Mouse (Mus musculus) limb, embryonic 14.5 days (tissue): ENCODE results near the gene Il21r. TPM values are rescaled to one million over a fixed set of nuclear protein-coding genes. Genes with fewer than 3 reads are reported as not detected.
A peak's percentile ranks its signal among the peaks of the same experiment; 100 is the strongest.

Experiments used
- ATAC-seq: fragments of 200-750 bp; cut with Nextera tagmentation; 2 replicates; pipeline ENCODE4 v1.8.0; 2017; ENCODE audit warnings: low read depth, moderate number of reproducible peaks, moderate TSS enrichment; ENCODE audit not compliant: low FRiP score
- DNase-seq: peaks from one replicate; pipeline ENCODE4 v3.0.0-alpha.2; 2015; ENCODE audit warnings: low spot score
- H3K27ac ChIP-seq: fragments of 300-500 bp; sonication (generic); replicated peaks from 2 replicates; pipeline ENCODE4 v1.5.1; 2014; ENCODE audit warnings: low read depth, mild to moderate bottlenecking, low read length, moderate library complexity, mixed read lengths
- H3K27me3 ChIP-seq: fragments of 300-500 bp; sonication (generic); 2 replicates; pipeline ENCODE4 v1.6.1; 2014; ENCODE audit warnings: low read length, mixed read lengths; ENCODE audit not compliant: control insufficient read depth, insufficient read depth
- H3K36me3 ChIP-seq: fragments of 300-500 bp; sonication (generic); 2 replicates; pipeline ENCODE4 v1.6.1; 2014; ENCODE audit warnings: mild to moderate bottlenecking, low read length, moderate library complexity, mixed read lengths; ENCODE audit not compliant: control insufficient read depth, insufficient read depth
- H3K4me1 ChIP-seq: fragments of 300-500 bp; sonication (generic); 2 replicates; pipeline ENCODE4 v1.6.1; 2014; ENCODE audit warnings: antibody characterized with exemption, low read length, mixed read lengths; ENCODE audit not compliant: control insufficient read depth, insufficient read depth
- H3K4me2 ChIP-seq: fragments of 300-500 bp; sonication (generic); replicated peaks from 2 replicates; pipeline ENCODE4 v1.6.1; 2014; ENCODE audit warnings: low read depth, mild to moderate bottlenecking, low read length, moderate library complexity; ENCODE audit not compliant: severe bottlenecking
- H3K4me3 ChIP-seq: fragments of 300-500 bp; sonication (generic); replicated peaks from 2 replicates; pipeline ENCODE4 v1.5.1; 2014; ENCODE audit warnings: low read length
- H3K9ac ChIP-seq: fragments of 300-500 bp; sonication (generic); 2 replicates; pipeline ENCODE4 v1.6.1; 2014; ENCODE audit warnings: mild to moderate bottlenecking, low read depth, low read length, moderate library complexity; ENCODE audit not compliant: severe bottlenecking
- H3K9me3 ChIP-seq: fragments of 300-500 bp; sonication (generic); 2 replicates; pipeline ENCODE4 v1.6.1; 2016; ENCODE audit warnings: low read length; ENCODE audit not compliant: control insufficient read depth
- POLR2A ChIP-seq: fragments of 200-500 bp; IDR thresholded peaks from 2 replicates; pipeline ENCODE4 v1.8.0; 2012; ENCODE audit warnings: inconsistent platforms, mild to moderate bottlenecking, moderate library complexity, borderline replicate concordance; ENCODE audit not compliant: insufficient read depth, insufficient read length; ENCODE audit errors: extremely low read depth
- WGBS: fragments of 180-500 bp; shearing (Covaris S2); extraction: QIAGEN DNeasy Blood & Tissue Kit; methylation state at CpG from one replicate; pipeline ENCODE4 v1.1.7; 2014; 5-methylcytosine and 5-hydroxymethylcytosine counted together
- polyA plus RNA-seq, 2 experiments: library from polyadenylated mRNA; depleted of rRNA in 1 of 2; stranded (reverse) in 1 of 2; unstranded in 1 of 2; fragments of >200 nt; fragmentation: Nextera tagmentation in 1 of 2; extraction: Ambion mirVana in 1 of 2; gene quantifications; 2 replicates each; pipeline versions ENCODE4 v1.2.1 to v1.2.3; 2012 to 2014

The Il21r gene
- polyA plus RNA-seq, 2 experiments: 0.50 to 1.2 TPM

- Histone ChIP-seq H3K4me1 (no peaks in the 10 kb centered on the region), H3K4me2 (no peak overlapping the region), H3K27ac (no peak overlapping the region), H3K9me3 (no peaks in the 10 kb centered on the region), H3K36me3 (peaks cover 98% of the 10 kb centered on the region), H3K9ac (no peak overlapping the region), H3K27me3 (no peaks in the 10 kb centered on the region), H3K4me3 (no peak overlapping the region)
- ATAC-seq: no peak
- TF ChIP-seq POLR2A: no peak
- DNase-seq: no peak
- WGBS: 90% methylated on average over 1 of the region's 1 CpGs
These were observed 45.8 kb downstream of the Il21r start for GRCm38 (mm10) chr7:125649013-125649412.

GRCm38 (mm10) chr7:125657511-125657910, 54.3 kb downstream of the Il21r start:
- no peak for ATAC-seq
- WGBS: 96% methylated on average over 6 of the region's 6 CpGs

GRCm38 (mm10) chr7:125663654-125664053, 60.4 kb downstream of the Il21r start:
- H3K36me3 ChIP-seq: peaks cover 99% of the 10 kb centered on the region
- TF ChIP-seq POLR2A: no peak
- WGBS: 91% methylated on average over 3 of the region's 3 CpGs

More at GRCm38 (mm10) chr7:125657511-125657910, 54.3 kb downstream of the Il21r start:
- no peak for TF ChIP-seq POLR2A
- Histone ChIP-seq H3K4me2 (no peak overlapping the region), H3K27me3 (no peaks in the 10 kb centered on the region), H3K27ac (no peak overlapping the region), H3K4me1 (no peaks in the 10 kb centered on the region), H3K9ac (no peak overlapping the region), H3K36me3 (peaks cover 100% of the 10 kb centered on the region), H3K4me3 (no peak overlapping the region), H3K9me3 (no peaks in the 10 kb centered on the region)
- no peak for DNase-seq

GRCm38 (mm10) chr7:125670865-125671264, 67.6 kb downstream of the Il21r start:
- DNase-seq (no peak), ATAC-seq (no peak)
- no peaks in the 10 kb centered on the region for H3K9me3 ChIP-seq
- WGBS: 90% methylated on average over 6 of the region's 6 CpGs
- H3K36me3 ChIP-seq: peaks cover 97% of the 10 kb centered on the region
- H3K9ac ChIP-seq: no peak overlapping the region
- no peak overlapping the region for H3K27ac ChIP-seq
- TF ChIP-seq POLR2A: no peak
- H3K27me3 ChIP-seq: no peaks in the 10 kb centered on the region
- no peak overlapping the region for H3K4me3 ChIP-seq
- no peak overlapping the region for H3K4me2 ChIP-seq
- no peaks in the 10 kb centered on the region for H3K4me1 ChIP-seq

More at GRCm38 (mm10) chr7:125663654-125664053, 60.4 kb downstream of the Il21r start:
- Histone ChIP-seq H3K27me3 (no peaks in the 10 kb centered on the region), H3K27ac (no peak overlapping the region), H3K4me3 (no peak overlapping the region), H3K4me2 (no peak overlapping the region), H3K9me3 (no peaks in the 10 kb centered on the region), H3K9ac (no peak overlapping the region), H3K4me1 (no peaks in the 10 kb centered on the region)
- DNase-seq (no peak), ATAC-seq (no peak)

GRCm38 (mm10) chr7:125671396-125671795, 68.2 kb downstream of the Il21r start:
- Histone ChIP-seq H3K36me3 (peaks cover 97% of the 10 kb centered on the region), H3K4me2 (no peak overlapping the region), H3K27ac (no peak overlapping the region), H3K9ac (no peak overlapping the region), H3K4me3 (no peak overlapping the region), H3K27me3 (no peaks in the 10 kb centered on the region), H3K4me1 (no peaks in the 10 kb centered on the region), H3K9me3 (no peaks in the 10 kb centered on the region)
- 90% methylated on average over 8 of the region's 8 CpGs for WGBS
- TF ChIP-seq POLR2A: no peak
- no peak for DNase-seq
- ATAC-seq: no peak

- no peak overlapping the region for H3K27ac ChIP-seq
- no peak overlapping the region for H3K9ac ChIP-seq
- H3K9me3 ChIP-seq: no peaks in the 10 kb centered on the region
- H3K4me1 ChIP-seq: no peaks in the 10 kb centered on the region
- ATAC-seq: no peak
- TF ChIP-seq POLR2A: no peak
- no peak overlapping the region for H3K4me2 ChIP-seq
- peaks cover 96% of the 10 kb centered on the region for H3K36me3 ChIP-seq
- no peaks in the 10 kb centered on the region for H3K27me3 ChIP-seq
- peak; percentile 34 for DNase-seq
- WGBS: 83% methylated on average over 2 of the region's 2 CpGs
- H3K4me3 ChIP-seq: no peak overlapping the region
These were observed 71.7 kb downstream of the Il21r start for GRCm38 (mm10) chr7:125674916-125675315.
